Mouse (Mus musculus): ENCODE measurements at regions not wholly inside any gene's neighbourhood (a gene's known extent, or its start where the extent isn't known, plus 50 kb on each side); places are given as distances from the start of the nearest gene placed in this dataset.
"Not testable (repeated sequence)": the region's sequence is repeated elsewhere in the genome, so short reads cannot be mapped to it uniquely, and the experiment has no call there.

DNA sequence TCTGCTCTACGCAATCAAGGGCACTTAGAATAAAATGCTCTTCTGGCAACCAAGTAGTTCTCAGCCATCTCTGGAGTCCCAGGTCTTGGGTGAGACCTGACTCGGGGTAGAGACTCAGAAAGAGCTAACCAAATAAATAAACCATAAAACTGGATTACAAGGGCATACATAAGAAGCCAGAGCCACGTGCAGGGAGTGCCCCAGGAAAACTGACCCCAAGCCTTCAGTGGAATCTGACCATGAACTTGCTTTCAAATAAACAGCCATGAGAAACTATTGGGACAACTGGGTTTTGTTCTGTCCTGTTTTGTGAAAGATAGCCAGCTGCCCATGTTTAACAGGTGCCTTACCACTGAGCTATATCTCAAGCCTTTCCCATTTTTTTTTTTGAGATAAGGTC lies 170.3 kb downstream of the Tomm20 start:
- Histone ChIP-seq H3K9me3 (no peaks in the 10 kb centered on the region), H3K36me3 (no peaks in the 10 kb centered on the region), H3K27me3 (no peaks in the 10 kb centered on the region), H3K27ac (replicated peaks) (no peak overlapping the region), H3K4me1 (no peaks in the 10 kb centered on the region), H3K4me3 (no peak overlapping the region), H3K9ac (replicated peaks) (no peak overlapping the region), H3K4me2 (replicated peaks) (no peak overlapping the region)
- 71% methylated on average over 3 of the region's 3 CpGs for WGBS
- ATAC-seq (ENCODE audit: low FRiP score, low read depth) = no peak

DNA sequence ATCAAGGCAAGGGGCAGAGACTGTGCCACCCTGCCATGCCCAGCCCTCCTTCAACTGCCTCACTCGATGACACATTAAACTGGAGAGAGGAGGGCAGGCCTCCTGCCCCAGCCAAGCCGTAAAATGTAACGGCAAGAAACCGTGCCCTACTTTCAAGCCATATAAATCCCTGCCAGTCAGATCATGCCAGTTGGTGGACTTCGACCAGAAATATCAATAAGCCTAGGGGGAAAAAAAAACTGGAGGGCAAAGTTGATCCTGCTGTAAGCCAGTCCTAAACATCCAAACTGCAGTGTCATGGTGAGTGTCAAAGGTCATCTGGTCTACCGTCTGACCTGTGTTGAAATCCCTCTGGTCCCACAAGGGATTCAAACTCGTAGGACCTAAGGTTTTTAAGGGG lies 170.8 kb downstream of the Tomm20 start:
- Histone ChIP-seq H3K4me2 (replicated peaks) (no peak overlapping the region), H3K4me3 (no peak overlapping the region), H3K9ac (replicated peaks) (no peak overlapping the region), H3K36me3 (no peaks in the 10 kb centered on the region), H3K27ac (replicated peaks) (no peak overlapping the region), H3K27me3 (no peaks in the 10 kb centered on the region), H3K9me3 (no peaks in the 10 kb centered on the region), H3K4me1 (no peaks in the 10 kb centered on the region)
- WGBS = 87% methylated on average over 7 of the region's 7 CpGs
- ATAC-seq (ENCODE audit: low FRiP score, low read depth) = no peak

DNA sequence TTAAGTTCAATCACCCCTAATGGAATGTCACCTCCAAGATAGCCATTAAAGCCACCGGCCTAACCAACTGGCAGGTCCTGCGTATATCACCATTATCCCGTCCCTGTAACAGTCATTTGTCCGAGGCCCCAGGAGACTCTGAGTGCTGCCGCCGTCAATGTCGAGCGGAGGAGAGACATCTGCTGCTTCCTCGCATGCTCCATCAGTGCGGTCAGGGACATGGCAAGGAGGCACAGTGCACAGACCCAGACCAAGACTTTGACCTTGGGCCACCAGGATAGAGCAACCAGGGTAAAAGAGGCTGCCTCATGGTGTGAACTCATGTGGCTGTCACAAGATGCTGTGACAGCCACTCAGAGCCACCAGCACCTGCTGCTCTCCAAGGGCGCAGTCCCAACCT lies 172.9 kb downstream of the Tomm20 start:
- H3K27me3 ChIP-seq = no peaks in the 10 kb centered on the region
- no peak overlapping the region for H3K4me2 ChIP-seq (replicated peaks)
- no peaks in the 10 kb centered on the region for H3K4me1 ChIP-seq
- H3K4me3 ChIP-seq = no peak overlapping the region
- H3K9me3 ChIP-seq = no peaks in the 10 kb centered on the region
- no peaks in the 10 kb centered on the region for H3K36me3 ChIP-seq
- no peak for ATAC-seq (ENCODE audit: low FRiP score, low read depth)
- 88% methylated on average over 11 of the region's 11 CpGs for WGBS
- no peak overlapping the region for H3K27ac ChIP-seq (replicated peaks)
- H3K9ac ChIP-seq (replicated peaks) = no peak overlapping the region

- WGBS = 85% methylated on average over 7 of the region's 7 CpGs
- no peak overlapping the region for H3K4me2 ChIP-seq (replicated peaks)
- H3K9ac ChIP-seq (replicated peaks) = no peak overlapping the region
- H3K4me3 ChIP-seq = no peak overlapping the region
- H3K36me3 ChIP-seq = no peaks in the 10 kb centered on the region
- no peaks in the 10 kb centered on the region for H3K9me3 ChIP-seq
- ATAC-seq (ENCODE audit: low FRiP score, low read depth) = no peak
- no peaks in the 10 kb centered on the region for H3K27me3 ChIP-seq
- H3K27ac ChIP-seq (replicated peaks) = no peak overlapping the region
- no peaks in the 10 kb centered on the region for H3K4me1 ChIP-seq
These were observed 173.4 kb downstream of the Tomm20 start for GRCm38 (mm10) chr8:126772194-126772593.

- 93% methylated on average over 2 of the region's 2 CpGs for WGBS
- ATAC-seq (ENCODE audit: low FRiP score, low read depth); H3K4me1 ChIP-seq; H3K36me3 ChIP-seq; H3K27ac ChIP-seq (replicated peaks); H3K4me2 ChIP-seq (replicated peaks); H3K4me3 ChIP-seq; H3K27me3 ChIP-seq; H3K9me3 ChIP-seq; H3K9ac ChIP-seq (replicated peaks): not testable (repeated sequence)
These were observed 175.3 kb downstream of the Tomm20 start for GRCm38 (mm10) chr8:126770374-126770773.

DNA sequence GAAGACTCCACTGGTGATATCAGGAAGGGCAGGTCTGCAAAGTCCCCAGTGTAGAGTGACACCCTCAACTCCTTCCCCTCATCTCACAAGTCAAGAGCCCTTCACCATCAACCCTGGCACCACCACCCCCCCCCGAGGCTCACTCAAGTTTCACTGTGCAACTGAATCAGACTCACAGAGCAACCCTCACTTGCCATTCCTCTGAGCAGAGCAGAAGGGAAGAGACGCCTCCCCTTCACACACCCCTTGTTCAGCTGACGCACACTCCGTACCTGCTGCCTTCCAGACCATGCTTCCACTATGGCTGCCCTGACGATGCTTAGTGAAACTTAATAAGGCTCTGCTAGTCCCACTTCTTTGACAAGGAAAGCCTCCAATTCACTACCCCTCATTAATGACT lies 174.4 kb upstream of the Irf2bp2 start:
- Histone ChIP-seq H3K27me3 (no peaks in the 10 kb centered on the region), H3K36me3 (no peaks in the 10 kb centered on the region), H3K4me2 (replicated peaks) (no peak overlapping the region), H3K9ac (replicated peaks) (no peak overlapping the region), H3K9me3 (no peaks in the 10 kb centered on the region), H3K27ac (replicated peaks) (no peak overlapping the region), H3K4me3 (no peak overlapping the region), H3K4me1 (no peaks in the 10 kb centered on the region)
- no peak for ATAC-seq (ENCODE audit: low FRiP score, low read depth)
- WGBS = 94% methylated on average over 5 of the region's 5 CpGs

GRCm38 (mm10) chr8:126767341-126767740 lies 173.6 kb upstream of the Irf2bp2 start:
- Histone ChIP-seq H3K4me2 (replicated peaks) (no peak overlapping the region), H3K9me3 (no peaks in the 10 kb centered on the region), H3K27me3 (no peaks in the 10 kb centered on the region), H3K4me3 (no peak overlapping the region), H3K27ac (replicated peaks) (no peak overlapping the region), H3K4me1 (no peaks in the 10 kb centered on the region), H3K36me3 (no peaks in the 10 kb centered on the region), H3K9ac (replicated peaks) (no peak overlapping the region)
- 92% methylated on average over 3 of the region's 3 CpGs for WGBS
- no peak for ATAC-seq (ENCODE audit: low FRiP score, low read depth)

GRCm38 (mm10) chr8:126765693-126766238 lies 172.0 kb upstream of the Irf2bp2 start:
- Histone ChIP-seq H3K4me1 (no peaks in the 10 kb centered on the region), H3K9ac (replicated peaks) (no peak overlapping the region), H3K9me3 (no peaks in the 10 kb centered on the region), H3K27ac (replicated peaks) (no peak overlapping the region), H3K27me3 (no peaks in the 10 kb centered on the region), H3K4me3 (no peak overlapping the region), H3K36me3 (no peaks in the 10 kb centered on the region), H3K4me2 (replicated peaks) (no peak overlapping the region)
- 92% methylated on average over 6 of the region's 6 CpGs for WGBS
- no peak for ATAC-seq (ENCODE audit: low FRiP score, low read depth)

DNA sequence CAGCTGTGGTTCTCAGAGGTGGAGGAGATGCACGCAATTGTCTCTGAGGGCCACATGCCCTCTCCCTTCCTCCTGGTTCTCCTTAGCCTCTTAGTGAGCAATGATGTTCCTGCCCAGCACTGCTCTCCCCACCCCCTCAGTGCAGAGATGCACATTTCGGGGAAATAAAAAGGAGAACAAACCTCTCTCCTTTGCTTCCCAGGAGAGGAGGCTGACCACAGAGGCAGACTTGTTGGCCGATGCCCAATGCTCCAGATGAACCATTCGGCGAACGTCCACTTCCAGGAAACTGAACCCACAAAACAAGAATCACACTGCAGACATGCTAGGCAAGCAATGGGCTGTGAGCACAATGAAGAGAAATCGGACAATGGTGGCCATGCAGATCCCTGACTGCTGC lies 169.8 kb upstream of the Irf2bp2 start:
- Histone ChIP-seq H3K27ac (replicated peaks) (no peak overlapping the region), H3K4me3 (no peak overlapping the region)
- WGBS = 89% methylated on average over 7 of the region's 7 CpGs

GRCm38 (mm10) chr8:126759711-126760110 lies 165.9 kb upstream of the Irf2bp2 start:
- no peak overlapping the region for H3K4me3 ChIP-seq
- no peaks in the 10 kb centered on the region for H3K27me3 ChIP-seq
- H3K9ac ChIP-seq (replicated peaks) = no peak overlapping the region
- no peaks in the 10 kb centered on the region for H3K9me3 ChIP-seq
- H3K36me3 ChIP-seq = no peaks in the 10 kb centered on the region
- no peak overlapping the region for H3K27ac ChIP-seq (replicated peaks)
- H3K4me1 ChIP-seq = no peaks in the 10 kb centered on the region
- H3K4me2 ChIP-seq (replicated peaks) = no peak overlapping the region
- ATAC-seq (ENCODE audit: low FRiP score, low read depth) = no peak
- 78% methylated on average over 7 of the region's 7 CpGs for WGBS

More for the DNA sequence above, 169.8 kb upstream of the Irf2bp2 start:
- H3K4me1 ChIP-seq = no peaks in the 10 kb centered on the region
- H3K9ac ChIP-seq (replicated peaks) = no peak overlapping the region
- no peaks in the 10 kb centered on the region for H3K9me3 ChIP-seq
- no peak for ATAC-seq (ENCODE audit: low FRiP score, low read depth)
- H3K27me3 ChIP-seq = no peaks in the 10 kb centered on the region
- H3K36me3 ChIP-seq = no peaks in the 10 kb centered on the region
- H3K4me2 ChIP-seq (replicated peaks) = no peak overlapping the region

GRCm38 (mm10) chr8:126758951-126759350 lies 165.2 kb upstream of the Irf2bp2 start:
- no peak for ATAC-seq (ENCODE audit: low FRiP score, low read depth)
- Histone ChIP-seq H3K4me3 (no peak overlapping the region), H3K27ac (replicated peaks) (no peak overlapping the region), H3K4me2 (replicated peaks) (no peak overlapping the region), H3K4me1 (peaks cover under 1% of the 10 kb centered on the region; the same call in 1 of the 2 replicates), H3K9ac (replicated peaks) (no peak overlapping the region), H3K27me3 (no peaks in the 10 kb centered on the region), H3K36me3 (no peaks in the 10 kb centered on the region), H3K9me3 (no peaks in the 10 kb centered on the region)
- WGBS = 91% methylated on average over 4 of the region's 4 CpGs

GRCm38 (mm10) chr8:126757951-126758757 lies 164.4 kb upstream of the Irf2bp2 start:
- Histone ChIP-seq H3K36me3 (no peaks in the 10 kb centered on the region), H3K4me3 (no peak overlapping the region), H3K9me3 (no peaks in the 10 kb centered on the region), H3K27me3 (no peaks in the 10 kb centered on the region), H3K27ac (replicated peaks) (no peak overlapping the region), H3K4me1 (peaks cover 9% of the 10 kb centered on the region; the same call in 1 of the 2 replicates), H3K4me2 (replicated peaks) (no peak overlapping the region), H3K9ac (replicated peaks) (no peak overlapping the region)
- ATAC-seq (ENCODE audit: low FRiP score, low read depth) = no peak
- WGBS = 83% methylated on average over 12 of the region's 12 CpGs
